Mouse (Mus musculus) E14TG2a.4 (cell line): Measurements from ENCODE around the gene Senp7.

Experiments
- CTCF ChIP-seq: conservative IDR thresholded peaks from 2 replicates; pipeline ENCODE4 v1.5.1; 2014; ENCODE audit warnings: low read length
- NANOG ChIP-seq: IDR thresholded peaks from 2 replicates; pipeline ENCODE4 v1.6.1; 2014; ENCODE audit warnings: borderline replicate concordance, low read length, mixed read lengths
- POU5F1 ChIP-seq: IDR thresholded peaks from 2 replicates; pipeline ENCODE4 v1.6.1; 2014; ENCODE audit warnings: low read length, borderline replicate concordance

DNA sequence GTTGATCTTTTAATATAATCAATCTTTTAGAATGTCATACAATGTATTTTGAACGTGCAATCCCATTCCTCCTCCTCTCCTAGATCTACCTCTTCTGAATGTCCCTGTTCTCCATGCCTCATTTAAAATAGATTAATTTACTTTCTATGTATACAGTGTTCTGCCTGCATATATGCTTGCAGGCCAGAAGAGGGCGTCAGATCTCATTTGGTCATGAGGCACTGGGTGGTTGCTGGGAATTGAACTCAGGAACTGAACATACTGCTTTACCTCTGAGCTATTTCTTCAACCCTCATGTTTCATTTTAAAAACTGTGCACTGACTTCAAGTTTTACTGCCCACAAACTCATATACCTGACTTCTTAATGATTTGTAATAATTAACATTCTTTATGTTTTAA, 99.5 kb downstream of the Senp7 start:
- TF ChIP-seq CTCF (peak; percentile 19; the same call in 1 of the 2 replicates), POU5F1 (no peak), NANOG (no peak)
